Mouse (Mus musculus) cerebellum, adult 8-10 months (tissue): Measurements from ENCODE around the gene Astl.
"Not testable (repeated sequence)": the region's sequence is repeated elsewhere in the genome, so short reads cannot be mapped to it uniquely, and the experiment has no call there.

Source experiments
- DNase-seq: peaks from one replicate; pipeline ENCODE4 v3.0.0; 2022

Gene Astl

GRCm38 (mm10) chr2:127338416-127338815 lies at the start of gene Astl:
TSS of gene Astl (plus strand) at chr2:127338639.
- no peak for DNase-seq

- DNase-seq = no peak
Observed at GRCm38 (mm10) chr2:127292250-127292649, 46.2 kb upstream of the Astl start.

GRCm38 (mm10) chr2:127297001-127297805 lies 41.2 kb upstream of the Astl start:
- no peak for DNase-seq

GRCm38 (mm10) chr2:127298056-127298455 lies 40.4 kb upstream of the Astl start:
- DNase-seq = no peak

GRCm38 (mm10) chr2:127300701-127301100 lies 37.7 kb upstream of the Astl start:
- DNase-seq = no peak

- no peak for DNase-seq
Observed at GRCm38 (mm10) chr2:127301883-127302282, 36.6 kb upstream of the Astl start.

GRCm38 (mm10) chr2:127304192-127304591 lies 34.2 kb upstream of the Astl start:
- not testable (repeated sequence) for DNase-seq

- DNase-seq = no peak
Observed at GRCm38 (mm10) chr2:127304609-127305210, 33.7 kb upstream of the Astl start.

GRCm38 (mm10) chr2:127306123-127306522 lies 32.3 kb upstream of the Astl start:
- no peak for DNase-seq

- DNase-seq = no peak
Observed at GRCm38 (mm10) chr2:127307179-127307578, 31.3 kb upstream of the Astl start.

- no peak for DNase-seq
Observed at GRCm38 (mm10) chr2:127308660-127309059, 29.8 kb upstream of the Astl start.

GRCm38 (mm10) chr2:127310246-127310645 lies 28.2 kb upstream of the Astl start:
- DNase-seq = no peak

- DNase-seq = no peak
Observed at GRCm38 (mm10) chr2:127310685-127311084, 27.8 kb upstream of the Astl start.

GRCm38 (mm10) chr2:127311193-127311592 lies 27.2 kb upstream of the Astl start:
- no peak for DNase-seq

GRCm38 (mm10) chr2:127312801-127313200 lies 25.6 kb upstream of the Astl start:
- no peak for DNase-seq

GRCm38 (mm10) chr2:127313878-127314277 lies 24.6 kb upstream of the Astl start:
- no peak for DNase-seq

- no peak for DNase-seq
Observed at GRCm38 (mm10) chr2:127314467-127315154, 23.8 kb upstream of the Astl start.

- no peak for DNase-seq
Observed at GRCm38 (mm10) chr2:127315155-127315470, 23.3 kb upstream of the Astl start.

GRCm38 (mm10) chr2:127316431-127316830 lies 22.0 kb upstream of the Astl start:
- DNase-seq = no peak

- no peak for DNase-seq
Observed at GRCm38 (mm10) chr2:127318136-127318535, 20.3 kb upstream of the Astl start.

GRCm38 (mm10) chr2:127319071-127319470 lies 19.4 kb upstream of the Astl start:
- DNase-seq = no peak

GRCm38 (mm10) chr2:127322671-127323285 lies 15.7 kb upstream of the Astl start:
- DNase-seq = no peak

GRCm38 (mm10) chr2:127323667-127324066 lies 14.8 kb upstream of the Astl start:
- DNase-seq = no peak

GRCm38 (mm10) chr2:127324456-127324855 lies 14.0 kb upstream of the Astl start:
- DNase-seq = no peak
